Mouse (Mus musculus): Measurements from ENCODE around the gene Cdc42bpa. TPM values are rescaled to one million over a fixed set of nuclear protein-coding genes. Genes with fewer than 3 reads are reported as not detected.

Cdc42bpa gene
- polyA plus RNA-seq, 1 experiment = 80.2 TPM

DNA sequence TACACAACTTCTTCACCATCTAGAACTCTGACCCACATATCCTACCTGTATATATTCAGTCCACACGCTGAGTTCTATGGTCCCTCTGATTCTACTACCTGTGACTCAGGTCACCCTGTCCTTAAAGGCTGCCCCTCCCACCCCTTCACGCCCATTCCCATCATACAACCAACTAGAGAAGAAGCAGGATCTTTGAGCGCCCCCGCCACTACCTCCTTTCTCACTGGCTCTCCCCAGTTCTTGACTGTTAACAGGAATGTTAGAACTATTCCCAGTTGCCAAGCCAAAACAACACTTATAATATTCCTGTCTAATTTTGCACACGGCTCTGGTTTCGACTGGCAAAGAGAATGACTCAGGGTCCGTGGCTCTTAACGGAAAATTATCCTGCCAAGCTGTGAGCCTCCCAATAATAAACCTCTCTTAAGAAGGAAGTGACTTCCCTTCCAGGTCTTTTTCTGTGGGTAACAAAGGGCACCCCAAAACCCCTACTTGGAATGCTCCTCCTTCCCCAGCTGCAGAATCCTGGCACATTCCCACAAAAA, 233.2 kb downstream of the Cdc42bpa start:
- H3K4me3 ChIP-seq (ENCODE audit: insufficient read depth, low read depth, low read length) = no peak overlapping the region
- H3K4me1 ChIP-seq (ENCODE audit: control insufficient read depth, insufficient read depth, low read length) = peaks cover 37% of the 10 kb centered on the region
- no peak for TF ChIP-seq CTCF (IDR thresholded peaks at IDR 0.05; ENCODE audit: insufficient read depth, low read depth, low read length)
- TF ChIP-seq POLR2A (IDR thresholded peaks at IDR 0.05; ENCODE audit: insufficient read depth, low read depth, low read length) = no peak
- H3K27ac ChIP-seq (ENCODE audit: insufficient read depth, low read depth, low read length) = no peak overlapping the region
- WGBS = 34% methylated on average over 8 of the region's 8 CpGs

DNA sequence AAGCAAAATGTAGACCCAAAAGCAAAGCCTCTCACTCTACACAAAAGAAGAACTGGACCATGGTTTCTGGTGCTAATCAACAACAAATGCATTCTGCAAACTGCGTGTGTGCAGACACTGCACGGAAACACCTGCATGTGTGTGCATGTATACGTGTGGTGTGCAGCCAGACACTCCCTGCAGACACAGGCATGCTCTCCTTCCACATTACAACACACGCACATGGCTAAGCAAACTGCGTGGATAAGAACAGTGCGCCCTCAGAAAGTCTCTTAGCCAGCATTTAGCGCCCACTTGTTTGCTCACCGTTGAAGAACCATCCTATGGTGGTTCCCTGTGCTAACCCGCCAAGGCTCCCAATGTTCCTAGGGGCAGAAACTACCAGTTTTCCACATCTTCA, 233.8 kb downstream of the Cdc42bpa start:
- H3K27ac ChIP-seq (ENCODE audit: insufficient read depth, low read depth, low read length) = peak overlapping the region; percentile 67
- peaks cover 37% of the 10 kb centered on the region for H3K4me1 ChIP-seq (ENCODE audit: control insufficient read depth, insufficient read depth, low read length)
- 38% methylated on average over 9 of the region's 9 CpGs for WGBS
- TF ChIP-seq CTCF (IDR thresholded peaks at IDR 0.05; ENCODE audit: insufficient read depth, low read depth, low read length) (no peak), POLR2A (IDR thresholded peaks at IDR 0.05; ENCODE audit: insufficient read depth, low read depth, low read length) (no peak)
- peak overlapping the region; percentile 17; the same call in 1 of the 2 replicates for H3K4me3 ChIP-seq (ENCODE audit: insufficient read depth, low read depth, low read length)

DNA sequence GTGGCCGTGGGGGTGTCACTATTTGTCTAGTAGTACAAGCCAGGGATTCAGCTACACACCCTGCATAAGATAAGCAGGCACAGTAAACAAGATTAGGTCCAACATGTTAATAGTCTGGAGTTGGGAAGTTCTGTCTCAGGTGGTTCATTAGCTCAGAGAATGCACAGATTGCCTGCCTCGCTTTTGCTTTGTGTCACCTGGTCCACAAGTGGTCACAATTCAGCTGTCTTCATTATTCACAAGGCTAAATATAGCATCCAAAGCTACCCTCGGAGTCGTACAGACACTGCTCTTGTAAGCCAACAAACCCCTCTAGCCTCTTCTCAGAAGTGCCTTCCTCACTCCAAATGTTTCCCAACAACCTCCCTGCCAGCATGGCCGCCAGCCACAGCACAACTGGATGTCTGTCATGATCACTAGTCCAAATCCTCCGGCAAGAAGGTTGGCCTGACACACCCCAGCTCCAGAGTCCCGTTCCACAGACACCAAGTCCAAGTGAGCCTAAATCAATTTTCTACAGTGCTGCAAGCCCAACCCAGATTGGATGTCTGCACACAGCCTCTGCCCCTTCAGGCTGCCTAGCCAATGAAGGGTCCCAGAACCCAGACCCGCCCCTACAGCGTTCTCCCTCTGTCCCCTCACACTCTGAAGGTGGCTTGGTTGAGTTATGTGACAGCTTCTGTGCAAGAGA, 234.7 kb downstream of the Cdc42bpa start:
- TF ChIP-seq CTCF (IDR thresholded peaks at IDR 0.05; ENCODE audit: insufficient read depth, low read depth, low read length) = no peak
- no peak for TF ChIP-seq POLR2A (IDR thresholded peaks at IDR 0.05; ENCODE audit: insufficient read depth, low read depth, low read length)
- H3K4me3 ChIP-seq (ENCODE audit: insufficient read depth, low read depth, low read length) = peak overlapping the region; percentile 69
- peaks cover 37% of the 10 kb centered on the region for H3K4me1 ChIP-seq (ENCODE audit: control insufficient read depth, insufficient read depth, low read length)
- no peak overlapping the region for H3K27ac ChIP-seq (ENCODE audit: insufficient read depth, low read depth, low read length)
- WGBS = 12% methylated on average over 9 of the region's 9 CpGs

DNA sequence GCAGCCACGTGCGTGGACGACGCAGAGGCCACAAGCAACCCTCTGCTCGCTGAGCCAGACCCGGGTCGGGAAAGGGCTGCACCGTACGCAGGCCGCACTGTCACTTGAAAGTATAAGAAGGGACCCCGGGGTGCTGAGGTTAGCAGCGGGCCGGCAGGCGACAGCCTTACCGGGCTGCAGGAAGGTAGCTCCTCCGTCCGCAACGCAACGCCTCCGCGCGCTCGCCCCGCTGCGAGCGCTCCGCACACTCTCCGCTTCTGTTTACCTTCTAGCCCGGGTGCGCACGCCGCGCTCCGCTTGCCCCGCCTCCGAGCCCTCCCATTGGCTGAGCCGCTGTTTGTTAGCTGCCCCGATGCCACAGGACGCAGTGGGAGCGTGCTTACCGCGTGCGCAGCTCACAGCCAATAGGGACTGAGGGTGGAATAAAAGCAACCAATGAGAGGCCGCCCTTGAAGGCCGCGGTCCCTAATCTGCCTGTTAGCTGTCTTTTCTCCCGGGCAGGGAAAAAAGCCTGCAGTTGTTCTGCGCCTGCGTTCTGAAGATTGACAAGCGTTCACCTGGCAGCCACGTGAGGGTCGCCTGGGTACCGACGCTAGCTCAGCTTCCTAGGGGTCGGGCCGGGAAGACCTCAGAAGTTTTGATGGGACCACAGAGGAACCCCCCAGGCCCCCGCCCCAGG, 235.6 kb downstream of the Cdc42bpa start:
- Histone ChIP-seq H3K27ac (ENCODE audit: insufficient read depth, low read depth, low read length) (peak overlapping the region; percentile 18), H3K4me1 (ENCODE audit: control insufficient read depth, insufficient read depth, low read length) (peaks cover 32% of the 10 kb centered on the region), H3K4me3 (ENCODE audit: insufficient read depth, low read depth, low read length) (peak overlapping the region; percentile 69)
- WGBS = under 1% methylated on average over 57 of the region's 57 CpGs
- TF ChIP-seq CTCF (IDR thresholded peaks at IDR 0.05; ENCODE audit: insufficient read depth, low read depth, low read length) (no peak), POLR2A (IDR thresholded peaks at IDR 0.05; ENCODE audit: insufficient read depth, low read depth, low read length) (peak; percentile 90)

DNA sequence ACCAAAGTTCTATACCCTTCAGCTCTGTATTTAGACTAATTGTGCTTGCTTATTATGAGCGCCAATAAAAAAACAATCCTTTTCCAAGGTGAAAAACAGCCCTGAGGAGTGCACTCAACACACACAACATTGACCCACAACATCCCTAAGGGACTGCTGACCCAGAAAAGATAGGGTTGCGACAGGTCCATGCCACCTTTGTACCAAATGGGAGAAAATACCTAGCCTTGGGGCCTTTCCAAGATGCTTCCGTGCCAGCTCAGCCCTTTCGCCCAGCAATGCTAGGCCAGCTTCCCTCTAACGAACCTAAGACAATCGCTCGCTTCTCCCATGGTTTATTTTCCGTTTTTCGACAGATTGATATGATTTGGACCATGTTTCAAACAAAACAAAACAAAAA, 236.2 kb downstream of the Cdc42bpa start:
- TF ChIP-seq POLR2A (IDR thresholded peaks at IDR 0.05; ENCODE audit: insufficient read depth, low read depth, low read length) (no peak), CTCF (IDR thresholded peaks at IDR 0.05; ENCODE audit: insufficient read depth, low read depth, low read length) (no peak)
- H3K4me1 ChIP-seq (ENCODE audit: control insufficient read depth, insufficient read depth, low read length) = peaks cover 26% of the 10 kb centered on the region
- no peak overlapping the region for H3K4me3 ChIP-seq (ENCODE audit: insufficient read depth, low read depth, low read length)
- H3K27ac ChIP-seq (ENCODE audit: insufficient read depth, low read depth, low read length) = no peak overlapping the region
- WGBS = 87% methylated on average over 9 of the region's 9 CpGs

DNA sequence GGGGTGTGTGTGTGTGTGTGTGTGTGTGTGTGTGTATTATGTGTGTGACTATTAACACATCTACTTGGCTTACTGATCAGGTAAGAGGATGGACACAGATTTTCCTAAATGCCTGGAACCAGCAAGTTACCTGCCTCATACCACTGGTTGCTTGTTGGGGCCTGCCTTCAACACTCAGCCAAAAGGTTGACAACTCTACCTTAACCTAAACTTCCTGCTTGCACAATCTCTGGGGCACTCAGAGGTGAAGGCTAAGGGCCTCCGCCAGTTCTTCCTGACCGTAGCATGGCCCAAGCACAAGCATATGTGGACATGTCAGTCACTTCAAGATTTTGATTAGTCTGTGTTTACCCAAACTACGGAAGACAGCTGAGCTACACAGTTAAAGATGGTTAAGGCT, 237.7 kb downstream of the Cdc42bpa start:
- WGBS = 92% methylated on average over 3 of the region's 3 CpGs
- peaks cover 16% of the 10 kb centered on the region for H3K4me1 ChIP-seq (ENCODE audit: control insufficient read depth, insufficient read depth, low read length)

DNA sequence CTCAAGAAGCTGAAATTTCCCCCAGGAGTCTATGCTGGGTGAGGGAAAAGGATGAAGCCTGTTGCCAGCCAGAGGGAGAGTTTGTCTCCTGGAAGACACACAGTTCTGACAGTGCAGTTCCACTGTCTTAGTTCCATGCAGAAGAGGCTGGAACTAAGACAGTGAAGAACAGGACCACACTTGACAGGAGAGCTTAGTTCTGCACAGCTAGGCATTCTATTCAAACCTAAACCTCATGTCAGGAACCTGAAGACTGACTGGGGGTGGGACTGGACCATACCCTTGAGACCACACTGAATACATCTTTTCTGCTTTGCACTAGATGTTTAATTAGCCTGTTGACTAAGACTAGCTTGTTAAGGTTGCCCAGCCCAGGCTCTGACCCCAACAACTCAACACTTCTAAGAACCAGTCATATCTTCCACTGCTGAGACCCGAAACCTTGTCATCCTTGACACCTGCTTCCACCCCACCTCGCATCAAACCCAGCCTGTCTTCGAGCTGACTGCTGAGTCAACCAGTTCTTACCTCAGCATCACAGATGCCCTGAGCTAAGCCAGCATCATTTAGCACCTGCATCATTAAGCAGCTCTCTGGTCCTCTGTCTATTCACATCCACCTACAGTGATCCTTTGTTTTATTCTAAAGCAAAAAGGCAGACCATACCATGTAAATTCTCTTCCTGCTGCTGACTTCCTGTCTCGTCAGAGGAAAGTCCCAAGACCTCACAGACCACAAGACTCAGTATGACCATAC, 238.9 kb downstream of the Cdc42bpa start, which contains the start of gene Coq8a:
Gene Coq8a (minus strand): TSS at position 644 of the 756 bp plus-strand sequence.
- 74% methylated on average over 4 of the region's 4 CpGs for WGBS
- Histone ChIP-seq H3K4me1 (ENCODE audit: control insufficient read depth, insufficient read depth, low read length) (peaks cover 15% of the 10 kb centered on the region; the same call in 1 of the 2 replicates), H3K27ac (ENCODE audit: insufficient read depth, low read depth, low read length) (no peak within 1 kb of the TSS), H3K4me3 (ENCODE audit: insufficient read depth, low read depth, low read length) (no peak within 1 kb of the TSS)
- no peak for TF ChIP-seq CTCF (IDR thresholded peaks at IDR 0.05; ENCODE audit: insufficient read depth, low read depth, low read length)

More for the DNA sequence above, 237.7 kb downstream of the Cdc42bpa start:
- TF ChIP-seq POLR2A (IDR thresholded peaks at IDR 0.05; ENCODE audit: insufficient read depth, low read depth, low read length) (no peak), CTCF (IDR thresholded peaks at IDR 0.05; ENCODE audit: insufficient read depth, low read depth, low read length) (no peak)
- Histone ChIP-seq H3K27ac (ENCODE audit: insufficient read depth, low read depth, low read length) (no peak overlapping the region), H3K4me3 (ENCODE audit: insufficient read depth, low read depth, low read length) (no peak overlapping the region)

DNA sequence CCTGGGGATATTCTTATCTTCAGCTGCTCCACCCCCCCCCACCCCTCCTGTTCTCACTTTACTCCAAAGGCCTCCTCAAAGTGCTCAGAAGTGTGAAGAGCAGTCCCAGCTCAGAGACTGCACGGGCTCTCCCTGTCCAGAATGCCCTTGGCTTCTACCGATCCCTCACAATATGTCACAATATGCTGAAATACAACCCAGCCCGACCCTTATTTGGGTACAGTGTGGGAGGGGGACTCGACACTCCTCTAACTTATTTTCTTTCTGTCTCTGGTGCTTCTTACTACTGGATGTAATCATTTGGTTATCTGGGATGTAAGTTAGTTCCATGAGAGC, 239.4 kb downstream of the Cdc42bpa start:
- Histone ChIP-seq H3K27ac (ENCODE audit: insufficient read depth, low read depth, low read length) (no peak overlapping the region), H3K4me1 (ENCODE audit: control insufficient read depth, insufficient read depth, low read length) (peaks cover 10% of the 10 kb centered on the region; the same call in 1 of the 2 replicates), H3K4me3 (ENCODE audit: insufficient read depth, low read depth, low read length) (no peak overlapping the region)
- TF ChIP-seq CTCF (IDR thresholded peaks at IDR 0.05; ENCODE audit: insufficient read depth, low read depth, low read length) (no peak), POLR2A (IDR thresholded peaks at IDR 0.05; ENCODE audit: insufficient read depth, low read depth, low read length) (no peak)
- 62% methylated on average over 4 of the region's 4 CpGs for WGBS

Data from olfactory bulb, adult 2 months (tissue).